Mouse (Mus musculus): ENCODE data around the gene Macrod2.

Gene Macrod2

GRCm38 (mm10) chr2:140395179-140395578 lies at the start of gene Macrod2:
Gene Macrod2 (plus strand): TSS chr2:140395309.
- peak; percentile 93 for DNase-seq (ENCODE audit: low read depth, low spot score)

GRCm38 (mm10) chr2:140359905-140360304 lies 35.2 kb upstream of the Macrod2 start:
- no peak for DNase-seq (ENCODE audit: low read depth, low spot score)

- no peak for DNase-seq (ENCODE audit: low read depth, low spot score)
Measured at GRCm38 (mm10) chr2:140364804-140365203, 30.3 kb upstream of the Macrod2 start.

GRCm38 (mm10) chr2:140389525-140389924 lies 5.6 kb upstream of the Macrod2 start, which contains the start of gene Sel1l2:
Gene Sel1l2 (minus strand): TSS chr2:140389706.
- no peak for DNase-seq (ENCODE audit: low read depth, low spot score)

GRCm38 (mm10) chr2:140395744-140396231 lies 679 bp downstream of the Macrod2 start:
- DNase-seq (ENCODE audit: low read depth, low spot score): no peak

- DNase-seq (ENCODE audit: low read depth, low spot score): no peak
Measured at GRCm38 (mm10) chr2:140425844-140426243, 30.7 kb downstream of the Macrod2 start.

GRCm38 (mm10) chr2:140427283-140427682 lies 32.2 kb downstream of the Macrod2 start:
- DNase-seq (ENCODE audit: low read depth, low spot score): peak; percentile 18

GRCm38 (mm10) chr2:140439081-140439480 lies 44.0 kb downstream of the Macrod2 start:
- DNase-seq (ENCODE audit: low read depth, low spot score): no peak

GRCm38 (mm10) chr2:140448636-140449035 lies 53.5 kb downstream of the Macrod2 start:
- no peak for DNase-seq (ENCODE audit: low read depth, low spot score)

GRCm38 (mm10) chr2:140475770-140476169 lies 80.7 kb downstream of the Macrod2 start:
- no peak for DNase-seq (ENCODE audit: low read depth, low spot score)

GRCm38 (mm10) chr2:140476891-140477290 lies 81.8 kb downstream of the Macrod2 start:
- DNase-seq (ENCODE audit: low read depth, low spot score): no peak

GRCm38 (mm10) chr2:140482604-140483003 lies 87.5 kb downstream of the Macrod2 start:
- no peak for DNase-seq (ENCODE audit: low read depth, low spot score)

GRCm38 (mm10) chr2:140497688-140498087 lies 102.6 kb downstream of the Macrod2 start:
- DNase-seq (ENCODE audit: low read depth, low spot score): peak; percentile 80

- peak; percentile 77 for DNase-seq (ENCODE audit: low read depth, low spot score)
Measured at GRCm38 (mm10) chr2:140500951-140501350, 105.8 kb downstream of the Macrod2 start.

- DNase-seq (ENCODE audit: low read depth, low spot score): no peak
Measured at GRCm38 (mm10) chr2:140521472-140521871, 126.4 kb downstream of the Macrod2 start.

- DNase-seq (ENCODE audit: low read depth, low spot score): no peak
Measured at GRCm38 (mm10) chr2:140530214-140530613, 135.1 kb downstream of the Macrod2 start.

- DNase-seq (ENCODE audit: low read depth, low spot score): no peak
Measured at GRCm38 (mm10) chr2:140532024-140532423, 136.9 kb downstream of the Macrod2 start.

GRCm38 (mm10) chr2:140532859-140533519 lies 137.9 kb downstream of the Macrod2 start:
- no peak for DNase-seq (ENCODE audit: low read depth, low spot score)

GRCm38 (mm10) chr2:140533621-140534020 lies 138.5 kb downstream of the Macrod2 start:
- DNase-seq (ENCODE audit: low read depth, low spot score): no peak

GRCm38 (mm10) chr2:140534583-140534982 lies 139.5 kb downstream of the Macrod2 start:
- no peak for DNase-seq (ENCODE audit: low read depth, low spot score)

- DNase-seq (ENCODE audit: low read depth, low spot score): no peak
Measured at GRCm38 (mm10) chr2:140535832-140536571, 140.9 kb downstream of the Macrod2 start.

GRCm38 (mm10) chr2:140549286-140549685 lies 154.2 kb downstream of the Macrod2 start:
- no peak for DNase-seq (ENCODE audit: low read depth, low spot score)

- no peak for DNase-seq (ENCODE audit: low read depth, low spot score)
Measured at GRCm38 (mm10) chr2:140561426-140561825, 166.3 kb downstream of the Macrod2 start.

Measured in telencephalon, adult 2 months (tissue).